Mouse (Mus musculus): ENCODE measurements around the gene Kcna2.

GRCm38 (mm10) chr3:107113771-107114737, 13.1 kb downstream of the Kcna2 start:
- TF ChIP-seq CTCF (IDR thresholded peaks at IDR 0.05; ENCODE audit: borderline replicate concordance, control insufficient read depth, extremely low read depth, insufficient read depth, low read length, poor library complexity) (no peak), POLR2A (IDR thresholded peaks at IDR 0.05; ENCODE audit: control insufficient read depth, extremely low read depth, insufficient read depth, low read length, poor library complexity) (no peak)
